Mouse (Mus musculus) kidney, postnatal 14 days (tissue): ENCODE measurements around the gene Arhgap18.
A peak's percentile ranks its signal among the peaks of the same experiment; 100 is the strongest.

Experiments
- DNase-seq: peaks from one replicate; pipeline ENCODE4 v3.0.0; 2022; ENCODE audit warnings: mixed read lengths

Gene Arhgap18

GRCm38 (mm10) chr10:26780581-26780980 is 27.4 kb downstream of the Arhgap18 start:
- no peak for DNase-seq

- DNase-seq, result no peak
Observed at GRCm38 (mm10) chr10:26789680-26790079, 36.5 kb downstream of the Arhgap18 start.

- DNase-seq, result no peak
Observed at GRCm38 (mm10) chr10:26791810-26792209, 38.6 kb downstream of the Arhgap18 start.

GRCm38 (mm10) chr10:26793013-26793412 is 39.8 kb downstream of the Arhgap18 start:
- DNase-seq, result no peak

GRCm38 (mm10) chr10:26796432-26797286 is 43.4 kb downstream of the Arhgap18 start:
- no peak for DNase-seq

- no peak for DNase-seq
Observed at GRCm38 (mm10) chr10:26797287-26797672, 44.1 kb downstream of the Arhgap18 start.

GRCm38 (mm10) chr10:26798752-26799411 is 45.7 kb downstream of the Arhgap18 start:
- no peak for DNase-seq

- DNase-seq, result peak; percentile 62
Observed at GRCm38 (mm10) chr10:26799562-26800051, 46.4 kb downstream of the Arhgap18 start.

- no peak for DNase-seq
Observed at GRCm38 (mm10) chr10:26804351-26804983, 51.2 kb downstream of the Arhgap18 start.

- DNase-seq, result no peak
Observed at GRCm38 (mm10) chr10:26805007-26805406, 51.8 kb downstream of the Arhgap18 start.

- DNase-seq, result no peak
Observed at GRCm38 (mm10) chr10:26806092-26806491, 52.9 kb downstream of the Arhgap18 start.

GRCm38 (mm10) chr10:26810059-26810458 is 56.8 kb downstream of the Arhgap18 start:
- DNase-seq, result no peak

- no peak for DNase-seq
Observed at GRCm38 (mm10) chr10:26810810-26811209, 57.6 kb downstream of the Arhgap18 start.

- no peak for DNase-seq
Observed at GRCm38 (mm10) chr10:26811342-26811741, 58.1 kb downstream of the Arhgap18 start.

GRCm38 (mm10) chr10:26815646-26816045 is 62.4 kb downstream of the Arhgap18 start:
- no peak for DNase-seq

- DNase-seq, result no peak
Observed at GRCm38 (mm10) chr10:26820326-26820725, 67.1 kb downstream of the Arhgap18 start.

- DNase-seq, result no peak
Observed at GRCm38 (mm10) chr10:26820936-26821335, 67.7 kb downstream of the Arhgap18 start.

GRCm38 (mm10) chr10:26823997-26824396 is 70.8 kb downstream of the Arhgap18 start:
- no peak for DNase-seq

- DNase-seq, result no peak
Observed at GRCm38 (mm10) chr10:26825246-26825889, 72.1 kb downstream of the Arhgap18 start.

GRCm38 (mm10) chr10:26827315-26827714 is 74.1 kb downstream of the Arhgap18 start:
- no peak for DNase-seq

- peak; percentile 75 for DNase-seq
Observed at GRCm38 (mm10) chr10:26828412-26829137, 75.4 kb downstream of the Arhgap18 start.

GRCm38 (mm10) chr10:26832068-26832467 is 78.8 kb downstream of the Arhgap18 start:
- no peak for DNase-seq
